Comparison of ENCODE assay signal across 10 mouse cellular contexts in genomic region chrX:23823398-23824023, GRCm38 (mm10). TPM values are rescaled to one million over a fixed set of nuclear protein-coding genes. Genes with fewer than 3 reads are reported as not detected.
A peak's percentile ranks its signal among the peaks of the same experiment; 100 is the strongest.
DNase-seq lines count a peak whose midpoint lies in the region; ATAC-seq lines count a peak whose summit lies in the region.
"Had no signal": no experiment of that assay in that cellular context is flagged by ENCODE, and none has a peak within 500 bp of the region (broad histone marks: within the 10 kb centered on the region; RNA-seq: fewer than 3 reads in every experiment).

No protein-coding gene starts in this region.

- no peak overlapping the region for H3K9ac ChIP-seq in stomach, embryonic 14.5 days (replicated peaks; ENCODE audit: low read depth, low read length)

- no peaks in the 10 kb centered on the region for H3K27me3 ChIP-seq in megakaryocyte, embryonic 14.5 days (replicated peaks)
- H3K27me3 ChIP-seq in stomach, embryonic 14.5 days (ENCODE audit: control insufficient read depth, insufficient read depth, low read length) = no peaks in the 10 kb centered on the region

- H3K27ac ChIP-seq in stomach, embryonic 14.5 days (ENCODE audit: low read length) = no peak overlapping the region

- peaks cover 5% of the 10 kb centered on the region; the same call in 1 of the 2 replicates for H3K9me3 ChIP-seq in megakaryocyte, embryonic 14.5 days
- H3K9me3 ChIP-seq in stomach, embryonic 14.5 days (ENCODE audit: control insufficient read depth, low read depth, low read length) = no peaks in the 10 kb centered on the region

- no peak for ATAC-seq in megakaryocyte, adult 5-6 weeks (ENCODE audit: poor library complexity, severe bottlenecking)
- no peak for ATAC-seq in stomach, embryonic 14.5 days (ENCODE audit: insufficient number of reproducible peaks, insufficient read depth, low FRiP score, low read depth)

- peak; percentile 93 for DNase-seq in heart, adult 11 months
- peak; percentile 17 for DNase-seq in kidney, postnatal 14 days
- DNase-seq in right cerebral cortex, postnatal 14 days = no peak
- DNase-seq in left cerebral cortex, adult 11 months (ENCODE audit: low spot score) = no peak
- DNase-seq in left cerebral cortex, adult 8-10 months (ENCODE audit: low spot score in 2 of 2) = no peak

- 0 out of 2 replicates have a peak, but pooled peaks cover 3% of the 10 kb centered on the region for H3K4me1 ChIP-seq in megakaryocyte, embryonic 14.5 days
- H3K4me1 ChIP-seq in stomach, embryonic 14.5 days (ENCODE audit: control insufficient read depth, insufficient read depth, low read length) = no peaks in the 10 kb centered on the region

- H3K36me3 ChIP-seq in megakaryocyte, embryonic 14.5 days (replicated peaks; ENCODE audit: low read length) = no peaks in the 10 kb centered on the region
- no peaks in the 10 kb centered on the region for H3K36me3 ChIP-seq in stomach, embryonic 14.5 days (ENCODE audit: control insufficient read depth, insufficient read depth, low read length)

- peak overlapping the region; percentile 85 for H3K4me3 ChIP-seq in megakaryocyte, embryonic 14.5 days (replicated peaks)
- no peak overlapping the region for H3K4me3 ChIP-seq in stomach, embryonic 14.5 days (ENCODE audit: low read depth, low read length)

- 55% methylated on average over 19 of the region's 19 CpGs for WGBS in stomach, embryonic 14.5 days

- peak overlapping the region; percentile 26; the same call in 1 of the 2 replicates for H3K4me2 ChIP-seq in stomach, embryonic 14.5 days (replicated peaks; ENCODE audit: low read depth, low read length)

RNA-seq across cellular contexts. Expression of gene Gm4907, which starts 58.8 kb away (rescaled TPM):
- polyA plus RNA-seq in megakaryocyte, embryonic 14.5 days (2012; ENCODE audit: insufficient read depth, low replicate concordance) = not detected in 2 replicates
- not detected in 2 replicates for total RNA-seq in megakaryocyte, adult 5-6 weeks (2015)
- not detected in 2 replicates for total RNA-seq in megakaryocyte, adult 5-6 weeks (2017)
- polyA plus RNA-seq in stomach, embryonic 14.5 days (2014; fragmentation: Nextera tagmentation; extraction: Ambion mirVana) = not detected in 2 replicates
- not detected for total RNA-seq in left cerebral cortex, adult 8-10 months (2022)
- polyA plus RNA-seq: limb, embryonic 11.5 days; spleen, adult 2 months had no signal

Comparison
In these comparisons a context has a peak if more than half of its experiments do, and no peak if none do; other contexts are left out.
1. DNase-seq: peak in heart, adult 11 months (single experiment) and kidney, postnatal 14 days (single experiment); none in right cerebral cortex, postnatal 14 days (single experiment), left cerebral cortex, adult 11 months (single experiment) and left cerebral cortex, adult 8-10 months (0 of 2).